Mouse (Mus musculus): ENCODE data around the gene Gpatch8. TPM values are rescaled to one million over a fixed set of nuclear protein-coding genes. Genes with fewer than 3 reads are reported as not detected.

Gpatch8 gene
- total and polyA plus RNA-seq, 2 experiments from 2014 or later = 24.8 to 53.3 TPM

GRCm38 (mm10) chr11:102496206-102496605 is 60.0 kb downstream of the Gpatch8 start:
- TF ChIP-seq CTCF (IDR thresholded peaks at IDR 0.05) = no peak
- DNase-seq (ENCODE audit: low spot score) = no peak
- Histone ChIP-seq H3K9ac (replicated peaks; ENCODE audit: low read length, poor library complexity, severe bottlenecking) (no peak overlapping the region), H3K4me2 (ENCODE audit: low read depth, low read length, poor library complexity, severe bottlenecking) (no peak overlapping the region), H3K27ac (ENCODE audit: low read depth, low read length) (no peak overlapping the region), H3K9me3 (ENCODE audit: low read length) (no peaks in the 10 kb centered on the region), H3K36me3 (ENCODE audit: insufficient read depth, low read length) (peaks cover 21% of the 10 kb centered on the region), H3K4me1 (ENCODE audit: insufficient read depth, low read length) (no peaks in the 10 kb centered on the region), H3K4me3 (ENCODE audit: low read depth, low read length) (no peak overlapping the region), H3K27me3 (ENCODE audit: insufficient read depth, low read length) (no peaks in the 10 kb centered on the region)
- no peak for ATAC-seq (ENCODE audit: low FRiP score)
- 78% methylated on average over 2 of the region's 2 CpGs for WGBS

DNA sequence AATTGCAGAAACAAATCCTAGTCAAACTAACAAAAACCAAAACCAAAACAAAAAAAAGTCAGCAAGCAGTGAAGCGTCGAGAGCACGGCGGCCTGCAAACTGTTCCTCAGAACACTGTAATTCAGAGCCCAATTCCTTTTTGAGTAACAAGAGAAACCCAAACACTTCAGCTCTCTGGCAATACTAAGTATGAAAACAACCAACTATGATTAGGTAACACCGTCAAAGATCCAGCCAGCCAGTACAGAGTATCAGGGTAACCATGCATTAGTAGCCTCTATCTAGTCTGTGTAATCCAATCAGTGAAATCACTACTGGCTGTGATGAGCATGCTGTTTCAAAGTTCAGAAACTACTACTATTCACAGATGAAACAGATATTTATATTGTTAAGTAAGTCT is 60.5 kb downstream of the Gpatch8 start:
- DNase-seq (ENCODE audit: low spot score) (no peak), ATAC-seq (ENCODE audit: low FRiP score) (no peak)
- Histone ChIP-seq H3K36me3 (ENCODE audit: insufficient read depth, low read length) (peaks cover 20% of the 10 kb centered on the region), H3K27me3 (ENCODE audit: insufficient read depth, low read length) (no peaks in the 10 kb centered on the region), H3K4me3 (ENCODE audit: low read depth, low read length) (no peak overlapping the region), H3K4me1 (ENCODE audit: insufficient read depth, low read length) (no peaks in the 10 kb centered on the region), H3K9ac (replicated peaks; ENCODE audit: low read length, poor library complexity, severe bottlenecking) (no peak overlapping the region), H3K4me2 (ENCODE audit: low read depth, low read length, poor library complexity, severe bottlenecking) (no peak overlapping the region), H3K27ac (ENCODE audit: low read depth, low read length) (no peak overlapping the region), H3K9me3 (ENCODE audit: low read length) (no peaks in the 10 kb centered on the region)
- 97% methylated on average over 5 of the region's 5 CpGs for WGBS
- TF ChIP-seq CTCF (IDR thresholded peaks at IDR 0.05) = no peak

- TF ChIP-seq CTCF (IDR thresholded peaks at IDR 0.05) = no peak
- Histone ChIP-seq H3K4me1 (ENCODE audit: insufficient read depth, low read length) (no peaks in the 10 kb centered on the region), H3K27me3 (ENCODE audit: insufficient read depth, low read length) (no peaks in the 10 kb centered on the region), H3K36me3 (ENCODE audit: insufficient read depth, low read length) (peaks cover 16% of the 10 kb centered on the region), H3K9me3 (ENCODE audit: low read length) (no peaks in the 10 kb centered on the region), H3K27ac (ENCODE audit: low read depth, low read length) (no peak overlapping the region), H3K4me3 (ENCODE audit: low read depth, low read length) (no peak overlapping the region), H3K9ac (replicated peaks; ENCODE audit: low read length, poor library complexity, severe bottlenecking) (no peak overlapping the region), H3K4me2 (ENCODE audit: low read depth, low read length, poor library complexity, severe bottlenecking) (no peak overlapping the region)
- 98% methylated on average over 6 of the region's 6 CpGs for WGBS
- ATAC-seq (ENCODE audit: low FRiP score) (no peak), DNase-seq (ENCODE audit: low spot score) (no peak)
These were observed 61.1 kb downstream of the Gpatch8 start for GRCm38 (mm10) chr11:102495114-102495513.

DNA sequence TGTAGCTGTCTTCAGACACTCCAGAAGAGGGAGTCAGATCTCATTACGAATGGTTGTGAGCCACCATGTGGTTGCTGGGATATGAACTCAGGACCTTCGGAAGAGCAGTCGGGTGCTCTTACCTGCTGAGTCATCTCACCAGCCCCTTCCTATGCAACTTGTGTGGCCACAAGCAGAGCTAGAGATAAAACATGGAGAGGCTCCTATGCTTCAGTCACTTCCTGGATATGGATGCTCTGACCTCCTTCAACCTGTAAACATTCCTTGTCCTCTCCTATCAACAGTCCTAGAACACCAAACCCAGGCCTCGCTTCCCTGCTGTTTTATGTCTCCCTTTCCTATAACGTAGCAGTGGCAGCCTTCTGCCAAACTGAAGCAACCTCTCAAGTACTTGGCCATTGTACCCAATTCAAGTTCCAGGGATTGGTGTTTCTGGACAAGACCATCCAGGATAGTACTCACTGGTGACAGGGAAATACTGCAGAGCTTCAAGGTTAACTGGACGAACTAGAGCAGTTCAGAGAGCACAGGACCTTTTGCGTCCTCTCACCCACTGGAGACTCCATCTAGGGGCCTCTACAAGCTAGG is 62.0 kb downstream of the Gpatch8 start:
- H3K4me1 ChIP-seq (ENCODE audit: insufficient read depth, low read length) = no peaks in the 10 kb centered on the region
- no peak for TF ChIP-seq CTCF (IDR thresholded peaks at IDR 0.05)
- ATAC-seq (ENCODE audit: low FRiP score) (no peak), DNase-seq (ENCODE audit: low spot score) (no peak)
- H3K4me3 ChIP-seq (ENCODE audit: low read depth, low read length) = no peak overlapping the region
- H3K9me3 ChIP-seq (ENCODE audit: low read length) = no peaks in the 10 kb centered on the region
- H3K4me2 ChIP-seq (ENCODE audit: low read depth, low read length, poor library complexity, severe bottlenecking) = no peak overlapping the region
- H3K36me3 ChIP-seq (ENCODE audit: insufficient read depth, low read length) = peaks cover 13% of the 10 kb centered on the region; the same call in 1 of the 2 replicates
- H3K27ac ChIP-seq (ENCODE audit: low read depth, low read length) = no peak overlapping the region
- 89% methylated on average over 7 of the region's 7 CpGs for WGBS
- no peak overlapping the region for H3K9ac ChIP-seq (replicated peaks; ENCODE audit: low read length, poor library complexity, severe bottlenecking)
- no peaks in the 10 kb centered on the region for H3K27me3 ChIP-seq (ENCODE audit: insufficient read depth, low read length)

DNA sequence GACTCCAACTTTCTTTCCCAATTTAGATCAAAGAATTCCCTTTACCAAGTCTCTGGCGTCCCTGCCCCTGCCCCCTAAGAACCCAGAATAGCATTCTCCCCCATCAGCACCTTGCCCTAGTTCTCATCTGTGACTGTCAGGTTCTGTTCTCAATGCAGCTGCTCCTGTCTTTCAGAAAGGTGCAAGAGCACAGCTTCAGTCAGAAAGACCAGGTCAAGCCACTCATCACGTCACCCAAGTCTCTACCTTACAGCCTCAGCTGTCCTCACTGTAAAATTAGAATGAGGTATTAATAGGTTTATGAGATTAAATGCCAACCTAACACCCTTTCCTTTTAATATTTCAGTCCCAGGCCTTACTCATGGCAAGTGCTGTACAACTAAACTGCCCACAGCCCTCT is 63.0 kb downstream of the Gpatch8 start:
- Histone ChIP-seq H3K4me1 (ENCODE audit: insufficient read depth, low read length) (no peaks in the 10 kb centered on the region), H3K4me3 (ENCODE audit: low read depth, low read length) (no peak overlapping the region), H3K27ac (ENCODE audit: low read depth, low read length) (no peak overlapping the region), H3K4me2 (ENCODE audit: low read depth, low read length, poor library complexity, severe bottlenecking) (no peak overlapping the region), H3K36me3 (ENCODE audit: insufficient read depth, low read length) (peaks cover 12% of the 10 kb centered on the region; the same call in 1 of the 2 replicates), H3K27me3 (ENCODE audit: insufficient read depth, low read length) (no peaks in the 10 kb centered on the region), H3K9ac (replicated peaks; ENCODE audit: low read length, poor library complexity, severe bottlenecking) (no peak overlapping the region), H3K9me3 (ENCODE audit: low read length) (no peaks in the 10 kb centered on the region)
- no peak for DNase-seq (ENCODE audit: low spot score)
- WGBS = 75% methylated on average over 2 of the region's 2 CpGs
- ATAC-seq (ENCODE audit: low FRiP score) = no peak
- TF ChIP-seq CTCF (IDR thresholded peaks at IDR 0.05) = no peak

DNA sequence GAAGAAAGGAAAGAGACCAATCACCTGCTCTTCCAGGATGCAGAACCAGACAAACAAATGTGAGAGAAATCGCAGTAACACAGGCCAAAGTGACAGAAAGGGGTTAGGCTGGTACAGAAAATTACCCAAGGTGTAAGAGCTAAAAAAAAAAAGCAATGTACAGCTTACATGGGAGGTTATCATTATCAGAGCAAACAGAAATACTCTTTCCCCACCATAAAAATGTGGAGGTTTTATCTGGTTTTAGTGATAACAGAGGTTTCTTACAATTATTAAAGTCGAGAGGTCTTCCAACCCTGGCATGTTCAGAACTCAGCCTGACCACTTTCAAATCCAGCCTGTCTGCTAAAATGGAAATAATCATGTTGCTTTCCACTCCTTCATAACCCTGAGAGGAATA is 68.3 kb downstream of the Gpatch8 start:
- no peaks in the 10 kb centered on the region for H3K27me3 ChIP-seq (ENCODE audit: insufficient read depth, low read length)
- no peak overlapping the region for H3K4me2 ChIP-seq (ENCODE audit: low read depth, low read length, poor library complexity, severe bottlenecking)
- H3K4me3 ChIP-seq (ENCODE audit: low read depth, low read length) = no peak overlapping the region
- WGBS = 92% methylated on average over 2 of the region's 2 CpGs
- ATAC-seq (ENCODE audit: low FRiP score) (no peak), DNase-seq (ENCODE audit: low spot score) (no peak)
- no peak overlapping the region for H3K27ac ChIP-seq (ENCODE audit: low read depth, low read length)
- H3K9me3 ChIP-seq (ENCODE audit: low read length) = no peaks in the 10 kb centered on the region
- no peak for TF ChIP-seq CTCF (IDR thresholded peaks at IDR 0.05)
- H3K4me1 ChIP-seq (ENCODE audit: insufficient read depth, low read length) = no peaks in the 10 kb centered on the region
- no peak overlapping the region for H3K9ac ChIP-seq (replicated peaks; ENCODE audit: low read length, poor library complexity, severe bottlenecking)
- H3K36me3 ChIP-seq (ENCODE audit: insufficient read depth, low read length) = peaks cover 20% of the 10 kb centered on the region
